Mouse (Mus musculus) ES-Bruce4 (cell line): ENCODE measurements around the gene Lmln.

Experiments
- CTCF ChIP-seq: IDR thresholded peaks from one replicate; pipeline ENCODE4 v1.8.1; 2011; ENCODE audit warnings: low read depth, low read length
- POLR2A ChIP-seq: IDR thresholded peaks from one replicate; pipeline ENCODE4 v1.8.1; 2011; ENCODE audit warnings: low read length; ENCODE audit not compliant: insufficient read depth

DNA sequence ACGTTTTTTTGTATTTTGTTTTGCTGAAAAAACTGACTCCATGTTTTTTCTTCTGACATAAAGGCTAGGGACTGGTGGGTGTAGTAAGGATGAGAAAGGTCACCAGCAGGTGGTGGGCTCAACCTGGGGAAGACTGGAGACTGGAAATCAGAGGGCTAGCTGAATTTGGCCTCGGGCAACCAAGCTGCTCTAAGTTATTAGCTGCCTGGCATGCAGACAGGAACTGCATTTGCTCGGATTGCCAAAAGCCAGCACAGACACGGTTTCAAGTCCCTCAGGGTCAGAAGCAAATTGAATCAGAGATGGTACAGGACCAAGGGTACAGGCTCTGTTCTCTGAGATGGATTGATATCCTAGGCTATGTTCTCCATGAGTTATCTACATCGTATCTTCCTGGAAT is 110.8 kb downstream of the Lmln start:
- no peak for TF ChIP-seq CTCF
- TF ChIP-seq POLR2A: no peak
